Mouse (Mus musculus) spleen, adult 2 months (tissue): Measurements from ENCODE around the gene Parn.

Experiments used
- CTCF ChIP-seq: fragments of 200-500 bp; IDR thresholded peaks from 2 replicates; pipeline ENCODE4 v1.5.1; 2011; ENCODE audit warnings: mild to moderate bottlenecking, inconsistent platforms; ENCODE audit not compliant: insufficient read depth, insufficient read length, insufficient replicate concordance; ENCODE audit errors: extremely low read depth
- POLR2A ChIP-seq: fragments of 200-500 bp; IDR thresholded peaks from 2 replicates; pipeline ENCODE4 v1.6.1; 2011; ENCODE audit warnings: low read depth, low read length, inconsistent platforms

DNA sequence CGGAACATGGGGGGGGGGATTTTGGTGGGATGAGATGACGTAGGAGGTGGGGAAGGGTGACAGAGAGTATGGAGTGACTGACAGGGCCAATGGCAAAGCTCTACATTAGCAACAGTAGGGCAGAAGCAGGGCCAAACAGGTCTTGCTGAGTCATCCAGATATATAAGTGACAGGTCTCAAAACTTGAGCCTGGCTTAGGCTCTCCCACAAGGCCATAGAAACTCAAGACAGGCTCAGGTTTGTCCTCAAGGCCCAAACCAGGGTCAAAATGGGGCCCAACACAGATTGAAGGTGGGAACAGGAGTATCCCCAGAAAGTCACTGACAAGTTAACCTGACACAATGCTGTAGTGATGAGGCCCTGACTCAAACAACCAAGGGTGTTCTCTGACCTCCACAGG lies 99.7 kb downstream of the Parn start:
- TF ChIP-seq CTCF (no peak), POLR2A (no peak)
